Mouse (Mus musculus) CH12F3 (cell line): ENCODE data around the gene Sccpdh.

Experiments
- in situ Hi-C: fragments of 300-500 bp; cut with MboI; formaldehyde crosslinking; loops from 2 replicates; pipeline ENCODE4 v1.14.3; 2020; ENCODE audit warnings: low sequenced_read_pairs

Gene Sccpdh

DNA sequence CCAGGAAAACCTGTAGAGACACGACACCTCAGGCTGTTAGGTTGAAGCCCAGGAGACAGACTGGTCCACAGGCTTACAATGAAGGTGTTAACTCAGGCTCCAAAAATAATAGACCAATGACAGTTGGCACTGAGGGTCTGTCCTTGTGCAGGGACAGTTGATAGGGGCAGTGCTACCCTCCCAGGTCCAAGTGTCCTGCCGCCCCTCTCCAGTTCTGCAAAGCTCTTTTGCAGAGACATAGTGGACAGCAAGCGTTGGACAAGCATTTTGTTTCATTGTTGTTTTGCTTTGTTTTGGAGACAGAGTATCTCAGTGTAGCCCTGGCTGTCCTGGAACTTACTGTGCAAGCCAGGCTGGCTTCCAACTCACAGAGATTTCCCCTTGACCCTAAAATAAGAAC is 63.4 kb downstream of the Sccpdh start:
- in situ Hi-C loops = loop anchor here (10.0 kb wide), 1 partner anchor 227 kb away; no protein-coding TSS in a partner anchor

DNA sequence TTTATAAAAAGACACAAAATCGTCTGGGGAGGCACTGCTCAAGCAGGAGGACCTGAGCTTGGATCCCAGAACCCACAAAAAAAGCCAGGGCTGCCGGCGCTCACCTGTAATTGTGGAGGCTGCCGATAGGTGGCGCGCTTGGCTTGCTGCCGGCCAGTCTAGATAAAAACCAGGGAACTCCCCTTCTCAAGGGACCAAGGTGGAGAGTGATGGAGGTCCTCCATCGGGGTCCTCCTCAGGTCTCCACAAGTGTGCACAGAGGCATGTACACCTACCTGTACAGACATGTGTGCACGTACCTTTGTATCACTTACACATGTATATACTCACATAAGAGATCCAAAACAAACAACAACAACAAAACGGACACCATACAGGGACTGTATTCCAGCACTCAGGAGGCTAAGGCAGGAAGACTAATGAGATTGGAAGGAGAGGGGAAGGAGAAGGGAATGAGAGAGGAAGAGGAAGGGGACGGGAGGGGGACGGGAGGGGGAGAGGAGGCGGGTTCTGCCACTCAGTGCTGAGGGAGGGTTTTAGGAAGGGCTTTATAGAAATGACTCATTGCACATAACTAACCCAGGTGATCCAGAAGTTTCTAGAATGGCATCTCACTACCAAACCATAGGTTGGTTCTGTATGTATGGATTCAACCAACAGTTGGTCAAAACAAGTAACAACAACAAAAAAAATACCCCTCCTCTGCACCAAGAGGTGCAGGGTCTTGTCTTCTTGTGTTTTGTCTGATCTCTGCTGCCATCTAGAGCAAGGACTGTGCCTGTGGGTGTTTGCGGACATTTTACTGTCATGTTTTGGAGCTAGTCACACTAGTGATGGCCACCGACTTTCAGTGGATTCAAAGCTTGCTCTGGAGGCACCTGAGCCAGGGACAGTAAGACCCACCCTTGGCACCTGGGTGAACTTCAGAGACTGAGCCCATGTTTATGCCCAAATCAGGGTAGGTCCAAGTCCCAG is 66.8 kb downstream of the Sccpdh start:
- in situ Hi-C loops = loop anchor here (10.0 kb wide), 1 partner anchor 230 kb away; no protein-coding TSS in a partner anchor

DNA sequence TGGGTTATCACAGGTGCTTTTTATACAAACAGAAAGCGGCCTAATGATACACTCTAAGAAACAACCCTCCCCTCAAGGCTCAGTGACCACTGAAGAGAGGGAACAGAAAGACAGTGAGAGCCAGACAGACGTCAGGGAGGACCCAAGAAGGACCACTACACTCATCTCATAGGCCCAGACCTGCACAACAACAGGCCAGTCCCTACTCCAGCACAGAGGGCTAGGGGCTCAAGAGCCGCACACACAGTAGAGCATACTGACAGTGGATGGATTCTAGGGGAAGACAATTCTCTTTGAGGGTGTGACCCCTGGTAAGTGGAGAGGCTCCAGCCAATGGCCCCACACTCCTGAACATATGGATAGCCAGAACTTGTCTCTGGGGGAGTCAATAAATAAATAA is 68.5 kb downstream of the Sccpdh start:
- in situ Hi-C loops = loop anchor here (10.0 kb wide), 1 partner anchor 232 kb away; no protein-coding TSS in a partner anchor
